ENCODE assay signal across 22 mouse cellular contexts in genomic region chr1:92958999-92959398, GRCm38 (mm10). TPM values are rescaled to one million over a fixed set of nuclear protein-coding genes. Genes with fewer than 3 reads are reported as not detected.
"Had no signal": no experiment of that assay in that cellular context is flagged by ENCODE, and none has a peak within 500 bp of the region (broad histone marks: within the 10 kb centered on the region; RNA-seq: fewer than 3 reads in every experiment).

No protein-coding gene starts in this region.

- H3K36me3 ChIP-seq: limb, embryonic 15.5 days; liver, embryonic 12.5 days; midbrain, embryonic 10.5 days; neural tube, embryonic 15.5 days had no signal

- ATAC-seq: liver, embryonic 12.5 days; lung, postnatal 0 days had no signal

- H3K4me1 ChIP-seq: limb, embryonic 15.5 days; midbrain, embryonic 10.5 days; neural tube, embryonic 15.5 days had no signal

- H3K9me3 ChIP-seq: limb, embryonic 15.5 days; liver, embryonic 12.5 days; midbrain, embryonic 10.5 days; neural tube, embryonic 15.5 days had no signal

- H3K9ac ChIP-seq: limb, embryonic 15.5 days; liver, embryonic 12.5 days; neural tube, embryonic 15.5 days had no signal

- H3K27ac ChIP-seq: limb, embryonic 15.5 days; liver, embryonic 12.5 days; midbrain, embryonic 10.5 days; neural tube, embryonic 15.5 days had no signal

- H3K4me3 ChIP-seq: limb, embryonic 15.5 days; liver, embryonic 12.5 days; midbrain, embryonic 10.5 days; myocyte; neural tube, embryonic 15.5 days had no signal

- H3K27me3 ChIP-seq: liver, embryonic 12.5 days; neural tube, embryonic 15.5 days had no signal

- DNase-seq: kidney, adult 11 months; kidney, postnatal 14 days; layer of hippocampus, postnatal 36 days; midbrain, embryonic 14.5 days; retina, postnatal 1 day; right cerebral cortex, postnatal 4 days; spleen, adult 18-20 months; thymus, postnatal 36 days had no signal

RNA-seq across cellular contexts. Expression of gene Aqp12, which starts 47.1 kb away (rescaled TPM):
- total RNA-seq: layer of hippocampus, postnatal 36 days; left cerebral cortex, adult 8-10 months; left cerebral cortex, postnatal 25 days; megakaryocyte, adult 5-6 weeks had no signal
- polyA plus RNA-seq: kidney, embryonic 14.5 days; limb, embryonic 11.5 days; limb, embryonic 15.5 days; liver, embryonic 12.5 days; lung, postnatal 0 days; midbrain, embryonic 10.5 days; midbrain, embryonic 14.5 days; myocyte; neural tube, embryonic 11.5 days; neural tube, embryonic 15.5 days; stomach, embryonic 14.5 days; thymus, postnatal 0 days had no signal
